Mouse (Mus musculus) liver, embryonic 16.5 days (tissue): ENCODE results near the gene 2900026A02Rik. TPM values are rescaled to one million over a fixed set of nuclear protein-coding genes. Genes with fewer than 3 reads are reported as not detected.

Experiments used
- ATAC-seq: fragments of 200-750 bp; cut with Nextera tagmentation; 2 replicates; pipeline ENCODE4 v1.8.0; 2017; ENCODE audit warnings: low read depth, mild to moderate bottlenecking, moderate number of reproducible peaks, moderate library complexity
- H3K27ac ChIP-seq: fragments of 300-500 bp; sonication (generic); 2 replicates; pipeline ENCODE4 v1.5.1; 2014; ENCODE audit warnings: mild to moderate bottlenecking, low read length
- H3K27me3 ChIP-seq: fragments of 300-500 bp; sonication (generic); 2 replicates; pipeline ENCODE4 v1.6.1; 2014; ENCODE audit warnings: low read depth, low read length, mixed read lengths; ENCODE audit not compliant: control insufficient read depth, insufficient read depth
- H3K36me3 ChIP-seq: fragments of 300-500 bp; sonication (generic); 2 replicates; pipeline ENCODE4 v1.6.1; 2014; ENCODE audit warnings: mild to moderate bottlenecking; ENCODE audit not compliant: control insufficient read depth, insufficient read depth
- H3K4me1 ChIP-seq: fragments of 300-500 bp; sonication (generic); 2 replicates; pipeline ENCODE4 v1.6.1; 2014; ENCODE audit warnings: low read depth, low read length, mixed read lengths; ENCODE audit not compliant: control insufficient read depth
- H3K4me2 ChIP-seq: fragments of 300-500 bp; sonication (generic); 2 replicates; pipeline ENCODE4 v1.6.1; 2014; ENCODE audit warnings: low read depth, low read length, mixed read lengths
- H3K4me3 ChIP-seq: fragments of 300-500 bp; sonication (generic); 2 replicates; pipeline ENCODE4 v1.5.1; 2014; ENCODE audit warnings: low read depth, mild to moderate bottlenecking, low read length
- H3K9ac ChIP-seq: fragments of 300-500 bp; sonication (generic); 2 replicates; pipeline ENCODE4 v1.6.1; 2014; ENCODE audit warnings: low read depth, low read length
- H3K9me3 ChIP-seq: fragments of 300-500 bp; sonication (generic); replicated peaks from 2 replicates; pipeline ENCODE4 v1.6.1; 2016; ENCODE audit warnings: low read length; ENCODE audit not compliant: control insufficient read depth
- WGBS: fragments of 180-500 bp; shearing (Covaris S2); extraction: QIAGEN DNeasy Blood & Tissue Kit; methylation state at CpG from one replicate; pipeline ENCODE4 v1.1.7; 2014; ENCODE audit not compliant: insufficient replicate concordance; 5-methylcytosine and 5-hydroxymethylcytosine counted together
- polyA plus RNA-seq: library from polyadenylated mRNA; unstranded; fragments of >200 nt; fragmentation: Nextera tagmentation; extraction: Ambion mirVana; gene quantifications from 2 replicates; pipeline ENCODE4 v1.2.1, GENCODE M21; 2015

Gene 2900026A02Rik
- polyA plus RNA-seq, 1 experiment from 2014 or later = 3.4 TPM

DNA sequence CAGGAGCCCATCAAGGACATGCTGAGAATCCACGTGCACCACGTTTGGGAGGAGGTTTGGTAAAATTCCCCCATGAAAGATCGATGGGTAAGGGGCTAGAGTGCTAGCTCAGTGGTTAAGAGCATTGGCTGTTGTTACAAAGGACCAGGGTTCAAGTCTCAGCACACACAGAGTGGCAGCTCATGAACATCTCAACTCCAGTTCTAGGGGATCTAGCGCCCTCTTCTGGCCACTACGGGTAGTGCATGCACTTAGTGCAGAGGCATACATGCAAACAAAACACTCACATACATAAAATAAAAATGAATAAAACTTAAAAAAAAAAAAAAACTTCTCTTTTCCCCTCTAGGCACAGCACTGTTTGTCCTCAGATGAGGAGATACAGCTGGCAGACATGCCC, 142.3 kb downstream of the 2900026A02Rik start:
- no peaks in the 10 kb centered on the region for H3K4me1 ChIP-seq
- ATAC-seq = no peak
- no peak overlapping the region for H3K9ac ChIP-seq
- 53% methylated on average over 5 of the region's 5 CpGs for WGBS
- H3K9me3 ChIP-seq = no peaks in the 10 kb centered on the region
- no peaks in the 10 kb centered on the region for H3K36me3 ChIP-seq
- H3K4me2 ChIP-seq = no peak overlapping the region
- no peak overlapping the region for H3K27ac ChIP-seq
- no peaks in the 10 kb centered on the region for H3K27me3 ChIP-seq
- H3K4me3 ChIP-seq = no peak overlapping the region

DNA sequence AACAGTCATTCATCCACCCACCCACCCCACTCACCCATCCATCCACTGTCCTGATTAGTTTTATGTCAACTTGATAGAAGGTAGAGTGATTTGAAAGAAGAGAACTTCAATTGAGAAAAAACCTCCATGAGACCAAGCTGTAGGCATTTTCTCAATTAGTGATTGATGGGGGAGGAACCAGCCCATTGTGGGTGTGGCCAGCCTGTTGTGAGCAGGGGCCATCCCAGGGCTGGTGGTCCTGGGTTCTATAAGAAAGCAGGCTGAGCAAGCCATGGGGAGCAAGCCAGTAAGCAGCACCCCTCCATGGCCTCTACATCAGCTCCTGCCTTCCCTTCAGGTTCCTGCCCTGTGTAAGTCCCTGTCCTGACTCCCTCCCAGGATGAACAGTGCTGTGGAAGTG, 151.0 kb downstream of the 2900026A02Rik start, which contains the start of gene Crybb2:
Gene Crybb2 (minus strand): TSS at position 101 of the 400 bp plus-strand sequence.
- no peak within 1 kb of the TSS for H3K27ac ChIP-seq
- no peak within 1 kb of the TSS for H3K9ac ChIP-seq
- H3K4me1 ChIP-seq = no peaks in the 10 kb centered on the region
- no peak within 1 kb of the TSS for H3K4me2 ChIP-seq
- H3K4me3 ChIP-seq = no peak within 1 kb of the TSS
- H3K27me3 ChIP-seq = no peaks in the 10 kb centered on the region
- ATAC-seq = no peak
- H3K36me3 ChIP-seq = no peaks in the 10 kb centered on the region
- no peaks in the 10 kb centered on the region for H3K9me3 ChIP-seq

DNA sequence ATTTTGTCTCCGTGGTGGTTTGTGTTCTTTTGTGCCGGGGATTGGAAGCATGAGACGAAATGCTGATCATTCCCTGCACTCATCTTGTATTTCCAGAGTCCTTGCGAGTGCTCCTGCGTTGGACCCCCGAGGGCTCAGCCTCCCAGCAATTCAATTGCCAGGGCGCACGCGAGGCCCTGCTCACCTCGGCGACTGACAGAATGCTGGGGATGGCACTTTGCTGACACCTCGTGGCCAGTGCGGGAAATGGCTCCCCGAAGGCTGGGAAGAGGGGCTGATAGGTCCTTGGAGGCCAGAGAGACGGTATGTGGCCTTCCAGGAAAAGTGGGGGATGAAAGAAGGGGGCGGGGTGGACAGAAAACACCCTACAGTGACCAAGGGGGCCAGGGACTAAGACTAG, 166.7 kb downstream of the 2900026A02Rik start:
- no peak overlapping the region for H3K4me2 ChIP-seq

GRCm38 (mm10) chr5:113050581-113051185, 170.4 kb downstream of the 2900026A02Rik start:
- Histone ChIP-seq H3K9ac (no peak overlapping the region), H3K4me2 (no peak overlapping the region), H3K9me3 (no peaks in the 10 kb centered on the region), H3K27ac (no peak overlapping the region), H3K27me3 (no peaks in the 10 kb centered on the region), H3K4me1 (no peaks in the 10 kb centered on the region), H3K36me3 (no peaks in the 10 kb centered on the region), H3K4me3 (no peak overlapping the region)
- 49% methylated on average over 7 of the region's 7 CpGs for WGBS
- ATAC-seq = no peak

More for the DNA sequence above, 166.7 kb downstream of the 2900026A02Rik start:
- H3K4me1 ChIP-seq = no peaks in the 10 kb centered on the region
- 5% methylated on average over 16 of the region's 16 CpGs for WGBS
- H3K9ac ChIP-seq = no peak overlapping the region
- ATAC-seq = no peak
- H3K27me3 ChIP-seq = no peaks in the 10 kb centered on the region
- no peaks in the 10 kb centered on the region for H3K9me3 ChIP-seq
- no peak overlapping the region for H3K27ac ChIP-seq
- no peak overlapping the region for H3K4me3 ChIP-seq
- H3K36me3 ChIP-seq = no peaks in the 10 kb centered on the region

DNA sequence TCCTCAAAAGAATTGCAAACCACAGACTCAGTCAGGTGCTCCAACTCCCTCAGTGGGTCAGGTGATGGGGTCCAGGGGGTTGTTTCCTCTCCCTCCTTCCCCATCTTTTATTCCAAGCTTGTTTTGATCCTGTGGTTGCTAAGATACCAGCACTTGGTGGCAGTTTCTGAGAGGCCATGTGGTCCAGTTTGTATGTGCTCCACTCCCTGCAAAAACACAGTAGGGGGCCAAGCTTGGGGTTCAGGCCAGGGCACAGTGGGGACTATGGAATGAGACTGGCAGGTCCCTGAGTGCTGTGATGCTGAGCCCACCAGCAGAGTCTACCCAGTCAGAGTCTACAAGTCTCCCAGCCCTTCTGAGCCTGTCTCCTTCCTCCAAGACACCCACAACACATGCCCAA, 171.2 kb downstream of the 2900026A02Rik start:
- Histone ChIP-seq H3K4me2 (no peak overlapping the region), H3K27me3 (no peaks in the 10 kb centered on the region), H3K4me3 (no peak overlapping the region), H3K9me3 (no peaks in the 10 kb centered on the region), H3K4me1 (no peaks in the 10 kb centered on the region), H3K9ac (no peak overlapping the region), H3K36me3 (no peaks in the 10 kb centered on the region), H3K27ac (no peak overlapping the region)
- no peak for ATAC-seq

DNA sequence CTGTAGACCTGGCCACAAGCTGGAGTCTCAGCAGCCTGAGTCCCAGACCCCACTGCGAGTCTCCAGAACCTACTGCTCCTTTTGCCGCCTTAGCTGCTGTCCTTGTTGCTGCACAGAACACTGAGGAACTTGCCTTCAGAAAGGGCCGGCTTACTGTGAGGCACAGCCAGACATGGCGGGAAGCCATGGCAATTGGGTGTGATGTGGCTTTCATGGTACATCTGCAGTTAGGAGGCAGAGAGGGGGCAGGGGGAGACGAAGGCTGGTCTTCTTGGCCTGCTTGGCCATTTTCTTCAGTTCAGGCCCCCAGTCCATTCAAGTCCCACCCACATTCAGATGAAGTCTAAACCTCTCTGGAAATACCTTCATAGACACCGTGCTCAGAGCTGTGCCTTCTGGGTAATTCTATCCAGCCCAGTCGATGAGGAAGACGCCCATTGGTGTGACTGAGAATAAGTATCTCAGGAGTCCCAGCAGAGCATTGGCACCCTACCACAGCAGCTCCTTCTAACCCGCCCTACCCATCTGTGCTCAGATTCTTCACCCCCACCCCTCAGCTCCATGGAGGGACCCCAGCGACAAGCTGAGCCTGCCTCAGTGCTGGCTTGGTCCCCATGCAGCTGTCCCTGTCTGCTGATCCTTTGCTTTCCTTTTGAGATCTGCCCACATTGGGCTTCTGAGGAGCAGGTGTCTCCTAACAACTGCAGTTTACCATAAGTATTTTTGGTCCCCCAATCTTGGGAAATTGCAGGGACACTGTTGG, 175.3 kb downstream of the 2900026A02Rik start:
- no peak overlapping the region for H3K4me2 ChIP-seq
- no peak overlapping the region for H3K27ac ChIP-seq
- ATAC-seq = no peak
- H3K27me3 ChIP-seq = no peaks in the 10 kb centered on the region
- no peak overlapping the region for H3K9ac ChIP-seq
- no peak overlapping the region for H3K4me3 ChIP-seq
- H3K9me3 ChIP-seq = no peaks in the 10 kb centered on the region
- H3K4me1 ChIP-seq = no peaks in the 10 kb centered on the region
- no peaks in the 10 kb centered on the region for H3K36me3 ChIP-seq
- 68% methylated on average over 10 of the region's 10 CpGs for WGBS

DNA sequence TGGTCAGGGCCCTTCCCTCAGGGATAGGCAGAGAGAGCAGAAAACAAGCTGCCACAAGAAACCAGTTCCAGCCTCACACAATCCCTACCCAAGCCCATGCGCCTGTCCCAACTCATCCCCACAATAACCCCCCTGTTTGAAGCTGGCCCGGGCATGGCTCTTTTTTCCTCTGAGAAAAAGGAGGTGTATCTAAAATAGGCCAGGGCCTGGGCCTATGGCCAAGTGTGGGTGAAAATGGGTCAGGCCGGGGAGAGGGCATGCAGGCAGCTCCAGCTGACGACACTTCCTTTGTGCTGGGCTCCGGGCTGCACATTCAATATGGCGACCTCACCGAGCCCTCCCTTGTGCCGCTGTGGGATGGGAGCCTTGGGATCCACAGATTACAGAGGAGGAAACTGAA, 177.5 kb downstream of the 2900026A02Rik start:
- no peak overlapping the region for H3K4me3 ChIP-seq
- 70% methylated on average over 8 of the region's 8 CpGs for WGBS
- no peaks in the 10 kb centered on the region for H3K4me1 ChIP-seq
- H3K27ac ChIP-seq = no peak overlapping the region
- no peak overlapping the region for H3K4me2 ChIP-seq
- H3K9me3 ChIP-seq = no peaks in the 10 kb centered on the region
- ATAC-seq = no peak
- no peak overlapping the region for H3K9ac ChIP-seq
- H3K36me3 ChIP-seq = no peaks in the 10 kb centered on the region
- no peaks in the 10 kb centered on the region for H3K27me3 ChIP-seq

GRCm38 (mm10) chr5:113041567-113042071, 179.4 kb downstream of the 2900026A02Rik start:
- H3K4me3 ChIP-seq = no peak overlapping the region
- H3K36me3 ChIP-seq = no peaks in the 10 kb centered on the region
- no peak overlapping the region for H3K4me2 ChIP-seq
- ATAC-seq = no peak
- 37% methylated on average over 5 of the region's 5 CpGs for WGBS
- no peaks in the 10 kb centered on the region for H3K27me3 ChIP-seq
- H3K27ac ChIP-seq = no peak overlapping the region
- no peak overlapping the region for H3K9ac ChIP-seq
- no peaks in the 10 kb centered on the region for H3K4me1 ChIP-seq
- H3K9me3 ChIP-seq = no peaks in the 10 kb centered on the region

- Histone ChIP-seq H3K9ac (no peak overlapping the region), H3K9me3 (no peaks in the 10 kb centered on the region), H3K27ac (no peak overlapping the region), H3K4me2 (no peak overlapping the region), H3K36me3 (no peaks in the 10 kb centered on the region), H3K27me3 (no peaks in the 10 kb centered on the region), H3K4me1 (no peaks in the 10 kb centered on the region), H3K4me3 (no peak overlapping the region)
- ATAC-seq = no peak
- WGBS = 50% methylated on average over 6 of the region's 6 CpGs
Measured at GRCm38 (mm10) chr5:113040776-113041175, 180.3 kb downstream of the 2900026A02Rik start.
